Mouse (Mus musculus): Measurements from ENCODE around the gene Iqsec1.

Gene Iqsec1

DNA sequence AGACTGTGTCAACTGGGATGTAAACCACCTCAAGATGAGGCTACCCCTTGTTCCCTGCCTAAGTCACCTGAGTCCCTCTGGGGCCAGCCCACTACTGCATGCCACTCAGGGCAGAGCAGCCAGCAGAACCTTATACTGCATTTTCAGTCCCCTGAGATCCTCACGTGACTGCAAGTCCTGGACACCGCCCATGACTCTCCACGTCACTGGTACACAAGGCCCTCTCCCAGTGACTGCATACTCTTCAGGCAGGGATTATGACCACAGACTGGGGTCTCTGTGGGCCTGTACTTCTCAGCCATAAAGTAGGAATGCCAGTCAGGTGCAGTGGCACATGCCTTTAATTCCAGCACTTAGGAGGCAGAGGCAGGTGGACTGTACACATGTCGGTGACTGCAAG lies 281.3 kb downstream of the Iqsec1 start:
- DNase-seq (ENCODE audit: low spot score in 2 of 2): no peak

- DNase-seq (ENCODE audit: low spot score in 2 of 2): peak; percentile 80 to 82
Observed at GRCm38 (mm10) chr6:90706490-90706889, 282.0 kb downstream of the Iqsec1 start.

GRCm38 (mm10) chr6:90705738-90706137 lies 282.7 kb downstream of the Iqsec1 start:
- DNase-seq (ENCODE audit: low spot score in 2 of 2): no peak

GRCm38 (mm10) chr6:90704705-90705344 lies 283.7 kb downstream of the Iqsec1 start:
- DNase-seq (ENCODE audit: low spot score in 2 of 2): peak; percentile 63 to 70

DNA sequence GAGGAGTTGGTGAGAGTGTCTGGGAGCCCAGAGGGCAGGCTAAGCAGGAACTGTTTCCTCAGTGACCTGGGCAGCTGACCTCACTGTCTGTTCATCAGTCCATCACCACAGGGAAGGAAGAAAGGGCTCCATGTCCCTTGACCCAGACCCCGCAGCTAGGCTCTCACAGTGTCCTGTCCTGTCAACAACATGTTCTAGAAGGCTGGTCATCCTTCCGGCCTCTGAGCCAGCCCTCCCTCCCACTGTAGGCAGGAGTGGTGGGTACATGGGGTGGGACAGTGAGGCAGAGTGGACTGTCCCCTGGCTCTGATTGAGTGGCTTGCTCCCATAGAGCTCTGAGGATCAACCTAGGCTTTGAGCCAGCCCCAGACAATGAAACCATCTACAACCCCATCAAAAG lies 284.7 kb downstream of the Iqsec1 start:
- DNase-seq (ENCODE audit: low spot score in 2 of 2): no peak

DNA sequence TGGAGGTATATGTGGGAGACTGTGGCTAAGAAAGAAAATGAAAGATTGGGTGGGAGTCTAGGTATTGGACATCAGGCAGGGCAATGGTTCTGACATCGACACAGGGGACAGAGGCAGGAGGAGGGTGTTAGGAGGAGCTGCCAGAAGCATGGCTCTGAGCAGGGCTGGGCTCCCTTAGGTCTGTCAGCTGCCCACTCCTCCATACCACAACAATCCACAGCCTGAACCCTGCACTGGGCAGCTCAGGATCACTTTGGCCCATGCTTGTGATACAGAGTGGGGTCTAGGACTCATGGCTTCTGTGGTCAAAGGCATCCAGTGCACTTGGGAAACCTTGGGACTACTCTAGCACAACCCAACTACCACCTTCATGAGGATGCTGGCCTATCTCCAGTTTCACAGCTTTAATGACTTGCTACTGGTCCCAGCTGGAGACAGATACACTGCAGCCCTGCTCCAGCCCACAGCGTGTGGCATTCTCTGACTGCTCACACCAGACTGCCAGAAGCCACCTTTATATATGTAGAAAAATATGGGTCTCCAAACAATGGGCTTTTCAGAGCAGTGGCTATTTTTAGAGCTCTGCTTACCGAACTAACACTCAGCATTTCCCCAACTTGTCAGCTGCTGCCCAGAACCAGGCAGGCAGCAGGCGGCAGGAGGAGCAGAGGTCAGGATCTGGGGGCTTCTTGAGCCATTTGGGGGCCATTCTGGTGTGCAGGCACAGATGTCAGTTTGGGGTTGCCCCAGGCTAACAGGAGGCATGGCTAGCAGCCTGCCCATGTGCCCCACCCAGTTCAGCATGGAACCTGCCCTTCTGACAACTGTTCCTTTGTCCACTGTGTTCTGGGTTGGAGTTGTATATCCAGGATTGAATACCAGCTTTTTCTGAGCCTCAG lies 285.4 kb downstream of the Iqsec1 start:
- DNase-seq (ENCODE audit: low spot score in 2 of 2): no peak

GRCm38 (mm10) chr6:90702197-90702596 lies 286.3 kb downstream of the Iqsec1 start:
- DNase-seq (ENCODE audit: low spot score in 2 of 2): no peak

GRCm38 (mm10) chr6:90701391-90701790 lies 287.1 kb downstream of the Iqsec1 start:
- no peak for DNase-seq (ENCODE audit: low spot score in 2 of 2)

GRCm38 (mm10) chr6:90700737-90701136 lies 287.7 kb downstream of the Iqsec1 start:
- DNase-seq (ENCODE audit: low spot score in 2 of 2): no peak

DNA sequence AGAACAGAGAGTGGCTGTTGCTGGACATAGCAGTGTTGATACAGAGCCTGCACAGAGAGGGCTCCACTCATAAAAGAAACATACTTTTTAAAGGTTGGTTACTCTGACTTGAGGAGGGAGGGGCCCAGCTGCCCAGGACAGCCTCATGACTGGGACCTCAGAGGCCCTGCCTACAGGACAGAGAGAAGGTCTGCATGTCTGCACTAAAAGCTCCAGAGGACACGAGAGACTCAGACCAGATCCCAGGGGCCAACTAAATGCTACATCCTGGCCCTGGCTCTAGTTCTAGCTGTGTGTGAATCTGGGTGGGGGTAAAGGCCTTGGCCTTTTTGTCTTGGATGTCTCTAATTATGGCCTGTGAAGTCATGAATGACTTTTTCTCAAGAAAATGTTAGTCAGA lies 288.4 kb downstream of the Iqsec1 start:
- DNase-seq (ENCODE audit: low spot score in 2 of 2): no peak

DNA sequence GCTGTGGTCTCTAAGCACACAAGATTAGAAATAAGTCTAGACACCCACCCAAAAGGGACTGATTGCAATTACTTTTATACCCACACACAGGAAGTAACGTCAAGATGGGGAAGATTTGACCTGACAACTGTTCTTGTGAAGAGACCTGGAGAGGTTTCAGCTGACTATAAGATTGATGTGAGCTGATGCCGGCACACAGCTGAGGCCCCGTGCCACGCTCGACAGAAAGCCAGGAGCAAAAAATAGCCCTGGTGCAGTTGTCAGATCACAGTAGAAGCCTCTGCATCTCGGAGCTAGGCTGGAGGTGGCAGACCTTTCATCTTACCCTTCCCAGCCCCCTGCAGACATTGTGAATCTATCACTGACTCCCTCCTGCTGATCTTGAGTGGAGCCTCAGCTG lies 289.6 kb downstream of the Iqsec1 start:
- DNase-seq (ENCODE audit: low spot score in 2 of 2): no peak

GRCm38 (mm10) chr6:90695754-90696153 lies 292.7 kb downstream of the Iqsec1 start:
- no peak for DNase-seq (ENCODE audit: low spot score in 2 of 2)

- DNase-seq (ENCODE audit: low spot score in 2 of 2): no peak
Observed at GRCm38 (mm10) chr6:90692404-90692803, 296.1 kb downstream of the Iqsec1 start.

- no peak for DNase-seq (ENCODE audit: low spot score in 2 of 2)
Observed at GRCm38 (mm10) chr6:90691935-90692334, 296.6 kb downstream of the Iqsec1 start.

DNA sequence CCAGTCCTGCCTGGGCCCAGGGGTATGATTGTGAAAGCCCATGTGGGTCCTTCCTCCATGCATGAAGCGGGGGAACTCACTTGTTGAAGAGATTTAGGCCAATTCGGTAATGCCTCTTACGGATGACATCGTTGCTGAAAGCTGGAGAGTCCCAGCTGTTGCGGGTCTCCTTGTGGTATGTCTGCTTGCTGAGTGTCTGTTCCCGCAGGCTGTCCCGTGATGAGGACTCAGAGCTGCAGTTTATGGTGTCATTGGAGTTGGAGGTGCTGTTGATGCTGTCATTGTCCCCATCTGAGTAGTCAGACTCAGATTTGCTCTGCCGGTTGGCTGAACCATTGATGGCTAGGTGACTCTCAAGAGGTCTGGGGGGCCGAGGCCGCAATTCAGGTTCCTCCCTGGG lies 299.0 kb downstream of the Iqsec1 start:
- DNase-seq (ENCODE audit: low spot score in 2 of 2): no peak

- no peak for DNase-seq (ENCODE audit: low spot score in 2 of 2)
Observed at GRCm38 (mm10) chr6:90688742-90689141, 299.7 kb downstream of the Iqsec1 start.

GRCm38 (mm10) chr6:90688003-90688402 lies 300.5 kb downstream of the Iqsec1 start:
- DNase-seq (ENCODE audit: low spot score in 2 of 2): no peak

DNA sequence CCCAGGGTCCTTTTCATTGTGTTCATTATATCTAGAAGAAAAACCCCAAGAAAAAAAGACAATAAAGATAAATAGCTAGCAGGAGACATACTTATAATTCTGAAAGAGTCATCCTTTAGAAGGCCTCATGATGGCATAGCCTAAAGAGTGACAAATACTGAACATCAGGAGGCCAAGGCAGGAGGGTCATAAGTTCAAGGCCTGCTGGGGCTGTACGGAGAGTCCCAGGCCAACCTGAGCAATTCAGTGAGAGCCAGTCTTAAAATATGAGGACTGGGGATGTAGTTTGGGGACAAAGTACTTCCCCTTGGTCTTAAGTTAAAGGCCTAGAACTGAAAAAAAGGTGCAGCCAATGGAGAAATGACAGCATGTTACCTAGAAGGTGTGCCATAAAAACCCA lies 301.7 kb downstream of the Iqsec1 start:
- no peak for DNase-seq (ENCODE audit: low spot score in 2 of 2)

DNA sequence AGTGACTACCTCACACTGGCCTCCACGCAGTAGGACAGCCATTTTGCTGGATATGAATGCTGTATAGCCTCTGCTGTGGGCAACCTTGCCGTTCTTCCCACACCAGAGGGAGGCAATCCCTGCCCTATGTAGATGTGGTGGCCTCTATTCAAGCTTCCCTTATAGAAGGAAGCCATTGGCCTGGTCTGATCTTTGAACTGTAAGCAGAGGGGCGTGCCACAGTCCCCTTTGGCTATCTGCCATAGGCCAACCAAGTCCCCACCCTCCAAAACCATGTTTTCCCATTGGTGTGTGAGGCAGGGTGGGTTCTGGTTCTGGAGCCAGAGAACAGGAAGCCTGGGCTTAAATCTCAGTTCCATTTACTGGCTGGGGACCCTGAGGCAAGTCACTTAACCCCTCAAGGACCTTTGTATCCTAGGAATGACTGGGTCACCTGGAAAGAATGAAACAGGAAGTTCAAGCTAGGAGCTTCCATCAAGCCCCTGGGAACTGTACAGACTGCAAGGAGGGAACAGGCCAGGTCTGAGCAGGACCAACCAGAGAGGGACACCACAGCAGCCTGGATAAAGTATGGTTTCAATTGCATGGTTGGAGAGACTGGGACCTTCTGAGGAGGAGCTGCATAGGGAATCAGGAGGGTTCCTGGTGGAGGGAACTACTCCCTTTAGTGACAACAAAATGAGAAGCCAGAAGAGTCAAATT lies 304.5 kb downstream of the Iqsec1 start:
- DNase-seq (ENCODE audit: low spot score in 2 of 2): no peak

DNA sequence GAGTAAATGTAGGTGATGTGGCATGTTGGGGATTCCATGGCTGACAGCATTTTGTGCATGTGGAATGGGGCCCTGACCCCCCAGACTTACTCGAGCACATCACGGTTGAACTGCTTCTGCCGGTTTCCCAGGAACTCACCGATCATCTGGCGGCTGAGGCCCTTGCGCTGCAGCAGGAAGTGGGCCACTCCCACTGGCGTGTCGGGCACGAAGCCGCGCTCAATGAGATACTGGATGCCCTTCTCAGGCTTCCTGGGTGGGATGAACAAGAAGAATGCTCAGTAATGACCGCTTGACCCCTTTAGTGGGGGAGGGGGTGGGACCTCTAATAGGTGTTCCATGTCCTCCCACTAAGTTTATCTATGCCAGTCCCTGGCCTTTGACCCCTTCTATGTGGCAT lies 308.1 kb downstream of the Iqsec1 start:
- DNase-seq (ENCODE audit: low spot score in 2 of 2): no peak

GRCm38 (mm10) chr6:90678759-90679158 lies 309.7 kb downstream of the Iqsec1 start:
- no peak for DNase-seq (ENCODE audit: low spot score in 2 of 2)

GRCm38 (mm10) chr6:90668693-90669092 lies 319.8 kb downstream of the Iqsec1 start:
- DNase-seq (ENCODE audit: low spot score in 2 of 2): no peak

GRCm38 (mm10) chr6:90663736-90664135 lies 324.7 kb downstream of the Iqsec1 start:
- no peak for DNase-seq (ENCODE audit: low spot score in 2 of 2)

Measured in right cerebral cortex, postnatal 10 days (tissue).